Mouse (Mus musculus) heart, postnatal 0 days (tissue): Measurements from ENCODE around the gene Zeb2. TPM values are rescaled to one million over a fixed set of nuclear protein-coding genes. Genes with fewer than 3 reads are reported as not detected.

Source experiments
- ATAC-seq: fragments of 200-750 bp; cut with Nextera tagmentation; 2 replicates; pipeline ENCODE4 v1.8.0; 2017; ENCODE audit warnings: low read depth, moderate number of reproducible peaks, moderate library complexity; ENCODE audit not compliant: insufficient read depth
- DNase-seq: peaks from one replicate; pipeline ENCODE4 v3.0.0-alpha.2; 2016; ENCODE audit warnings: low spot score
- H3K27ac ChIP-seq: fragments of 300-500 bp; sonication (generic); 2 replicates; pipeline ENCODE4 v1.5.1; 2014; ENCODE audit warnings: low read depth, mild to moderate bottlenecking
- H3K27me3 ChIP-seq: fragments of 300-500 bp; sonication (generic); 2 replicates; pipeline ENCODE4 v1.6.1; 2014; ENCODE audit warnings: low read length, mixed read lengths; ENCODE audit not compliant: control insufficient read depth, insufficient read depth
- H3K36me3 ChIP-seq: fragments of 300-500 bp; sonication (generic); replicated peaks from 2 replicates; pipeline ENCODE4 v1.6.1; 2014; ENCODE audit warnings: low read length, mixed read lengths; ENCODE audit not compliant: control insufficient read depth, insufficient read depth
- H3K4me1 ChIP-seq: fragments of 300-500 bp; sonication (generic); 2 replicates; pipeline ENCODE4 v1.6.1; 2014; ENCODE audit warnings: antibody characterized with exemption; ENCODE audit not compliant: control insufficient read depth, insufficient read depth
- H3K4me2 ChIP-seq: fragments of 300-500 bp; sonication (generic); 2 replicates; pipeline ENCODE4 v1.6.1; 2014; ENCODE audit warnings: low read depth, mild to moderate bottlenecking, low read length, moderate library complexity
- H3K4me3 ChIP-seq: fragments of 300-500 bp; sonication (generic); 2 replicates; pipeline ENCODE4 v1.5.1; 2014; ENCODE audit warnings: low read depth, low read length
- H3K9ac ChIP-seq: fragments of 300-500 bp; sonication (generic); replicated peaks from 2 replicates; pipeline ENCODE4 v1.6.1; 2014; ENCODE audit warnings: low read depth, low read length, mixed read lengths
- H3K9me3 ChIP-seq: fragments of 300-500 bp; sonication (generic); replicated peaks from 2 replicates; pipeline ENCODE4 v1.6.1; 2016; ENCODE audit warnings: low read length; ENCODE audit not compliant: control insufficient read depth
- CTCF ChIP-seq: IDR thresholded peaks from 2 replicates; pipeline ENCODE4 v1.5.1; 2016; ENCODE audit warnings: antibody characterized with exemption, control low read depth, low read depth
- EP300 ChIP-seq: IDR thresholded peaks from 2 replicates; pipeline ENCODE4 v1.6.1; 2016; ENCODE audit warnings: antibody characterized with exemption, low read depth
- WGBS: fragments of 180-500 bp; shearing (Covaris S2); extraction: QIAGEN DNeasy Blood & Tissue Kit; methylation state at CpG from one replicate; pipeline ENCODE4 v1.1.7; 2014; 5-methylcytosine and 5-hydroxymethylcytosine counted together
- polyA plus RNA-seq: library from polyadenylated mRNA; unstranded; fragments of >200 nt; fragmentation: Nextera tagmentation; extraction: Ambion mirVana; gene quantifications from 2 replicates; pipeline ENCODE4 v1.2.1, GENCODE M21; 2015
- total RNA-seq: library from RNA; depleted of rRNA; stranded (reverse); fragments of >200 nt; gene quantifications from 2 replicates; pipeline ENCODE4 v1.2.3, GENCODE M21; 2014; ENCODE audit warnings: low replicate concordance

Zeb2 gene
- total and polyA plus RNA-seq, 2 experiments from 2014 or later: 13.4 to 41.2 TPM

DNA sequence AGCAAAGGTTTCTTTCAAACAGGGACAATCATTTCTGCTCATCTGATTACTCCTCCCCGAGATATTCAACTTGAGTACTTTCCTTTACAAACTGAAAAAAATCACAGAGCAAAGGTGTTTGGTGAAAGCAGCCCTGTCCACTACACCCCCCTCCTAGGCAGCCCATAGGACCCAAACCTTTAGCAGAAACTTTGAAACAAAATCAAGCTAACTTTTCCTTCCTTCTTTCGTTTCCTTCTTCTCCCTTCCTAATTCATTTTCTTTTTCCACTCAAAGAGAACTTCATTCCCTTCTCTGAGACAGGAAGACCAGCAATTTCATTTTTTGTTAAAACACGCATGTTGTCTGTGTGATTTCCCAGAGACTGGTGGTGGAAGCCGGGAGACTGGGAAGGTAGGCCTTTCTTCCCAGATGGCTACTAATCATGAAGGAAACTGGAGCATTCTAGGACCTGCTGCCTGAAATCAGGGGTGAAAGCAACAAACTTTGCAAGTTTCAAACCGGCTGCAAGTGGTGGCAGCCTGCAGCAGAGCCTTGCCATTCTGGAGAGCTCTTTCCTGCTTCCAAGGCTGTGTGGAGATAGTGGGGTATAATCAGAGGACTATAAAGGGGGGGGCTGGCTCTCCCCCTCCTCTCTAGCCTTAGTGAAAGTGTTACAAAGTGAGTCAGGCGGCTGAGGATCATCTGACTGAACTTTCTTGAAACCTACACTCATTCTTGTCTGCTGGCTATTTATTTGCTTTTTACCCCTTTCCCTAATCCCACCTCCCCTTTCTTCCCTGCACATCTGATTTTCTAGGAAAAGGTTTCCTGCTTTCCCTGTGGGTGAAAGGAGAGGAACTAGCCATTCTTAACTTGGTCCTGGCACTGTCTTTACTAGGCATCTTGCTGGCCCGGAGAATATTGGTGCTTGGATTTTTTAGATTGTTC, 11.0 kb downstream of the Zeb2 start:
- Histone ChIP-seq H3K36me3 (no peaks in the 10 kb centered on the region), H3K9me3 (no peaks in the 10 kb centered on the region), H3K9ac (peak overlapping the region; percentile 51; the same call in 1 of the 2 replicates), H3K27me3 (no peaks in the 10 kb centered on the region), H3K4me3 (peak overlapping the region; percentile 9), H3K27ac (peak overlapping the region; percentile 67), H3K4me1 (peaks cover 45% of the 10 kb centered on the region), H3K4me2 (peak overlapping the region; percentile 80)
- 35% methylated on average over 7 of the region's 7 CpGs for WGBS
- DNase-seq (no peak), ATAC-seq (no peak)
- TF ChIP-seq EP300 (no peak), CTCF (no peak)

GRCm38 (mm10) chr2:45105281-45105721, 11.9 kb downstream of the Zeb2 start:
- H3K36me3 ChIP-seq: no peaks in the 10 kb centered on the region
- peak overlapping the region; percentile 67; the same call in 1 of the 2 replicates for H3K27ac ChIP-seq
- no peak overlapping the region for H3K9ac ChIP-seq
- H3K9me3 ChIP-seq: no peaks in the 10 kb centered on the region
- TF ChIP-seq CTCF (no peak), EP300 (no peak)
- ATAC-seq (no peak), DNase-seq (no peak)
- WGBS: 59% methylated on average over 6 of the region's 6 CpGs
- peak overlapping the region; percentile 80; the same call in 1 of the 2 replicates for H3K4me2 ChIP-seq
- no peaks in the 10 kb centered on the region for H3K27me3 ChIP-seq
- no peak overlapping the region for H3K4me3 ChIP-seq
- H3K4me1 ChIP-seq: peaks cover 53% of the 10 kb centered on the region

- Histone ChIP-seq H3K27ac (peak overlapping the region; percentile 67), H3K4me3 (no peak overlapping the region), H3K36me3 (no peaks in the 10 kb centered on the region), H3K9ac (no peak overlapping the region), H3K4me1 (peaks cover 59% of the 10 kb centered on the region), H3K9me3 (no peaks in the 10 kb centered on the region), H3K27me3 (no peaks in the 10 kb centered on the region), H3K4me2 (peak overlapping the region; percentile 80)
- no peak for ATAC-seq
- no peak for DNase-seq
- no peak for TF ChIP-seq CTCF
- no peak for TF ChIP-seq EP300
- WGBS: 41% methylated on average over 7 of the region's 7 CpGs
Measured at GRCm38 (mm10) chr2:45104511-45105055, 12.6 kb downstream of the Zeb2 start.

GRCm38 (mm10) chr2:45104066-45104465, 13.1 kb downstream of the Zeb2 start:
- Histone ChIP-seq H3K27me3 (no peaks in the 10 kb centered on the region), H3K4me1 (peaks cover 62% of the 10 kb centered on the region), H3K27ac (0 out of 2 replicates have a peak overlapping the region, but pooled peaks have one; percentile 67), H3K9me3 (no peaks in the 10 kb centered on the region), H3K36me3 (no peaks in the 10 kb centered on the region), H3K4me3 (no peak overlapping the region), H3K4me2 (peak overlapping the region; percentile 80), H3K9ac (no peak overlapping the region)
- ATAC-seq: no peak
- WGBS: 31% methylated on average over 4 of the region's 4 CpGs
- TF ChIP-seq CTCF: no peak
- TF ChIP-seq EP300: no peak
- no peak for DNase-seq

DNA sequence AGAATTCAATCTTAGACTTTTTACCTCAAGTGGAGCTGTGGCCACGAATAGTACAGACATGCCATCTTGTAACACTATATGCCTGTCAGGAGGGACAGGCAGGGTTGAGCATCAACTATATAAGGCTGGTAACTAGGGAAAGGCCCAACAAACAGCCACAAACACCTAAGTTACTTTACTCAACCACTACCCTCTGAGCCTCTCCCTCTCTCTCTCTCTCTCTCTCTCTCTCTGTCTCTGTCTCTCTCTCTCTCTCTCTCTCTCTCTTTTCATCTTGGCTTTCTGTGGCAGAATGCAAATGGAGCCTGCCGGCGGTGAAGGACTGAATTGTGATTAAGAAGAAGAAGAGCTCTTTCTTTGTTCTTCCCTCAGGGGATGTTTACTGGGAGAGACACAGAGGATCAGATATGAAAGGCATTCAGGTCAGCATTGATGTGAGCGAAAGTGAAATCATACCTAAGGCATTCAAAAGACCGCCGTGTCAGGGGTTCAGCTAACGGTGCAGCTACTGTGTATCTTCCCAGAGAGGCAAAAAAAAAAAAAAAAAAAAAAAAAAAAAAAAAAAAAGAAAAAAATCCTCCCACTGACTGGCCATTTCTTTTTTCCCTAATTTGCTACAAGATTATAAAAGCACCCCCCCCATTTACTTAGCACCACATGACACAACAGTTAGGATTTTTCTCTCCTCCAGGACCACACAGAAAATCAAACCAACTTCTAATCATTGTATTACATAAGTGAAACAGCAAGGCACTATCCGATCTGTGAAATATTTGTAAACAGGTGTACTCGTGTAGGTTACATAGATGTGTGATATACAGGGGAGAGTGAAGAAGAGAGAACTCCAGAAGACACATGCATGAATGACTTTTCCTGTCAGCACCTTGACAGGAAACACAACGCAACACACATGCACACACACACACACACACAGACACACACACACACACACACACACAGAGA, 13.9 kb downstream of the Zeb2 start:
- H3K4me1 ChIP-seq: peaks cover 67% of the 10 kb centered on the region

More for the DNA sequence above, 13.9 kb downstream of the Zeb2 start:
- TF ChIP-seq CTCF: no peak
- TF ChIP-seq EP300: no peak
- no peaks in the 10 kb centered on the region for H3K27me3 ChIP-seq
- H3K9ac ChIP-seq: 0 out of 2 replicates have a peak overlapping the region, but pooled peaks have one; percentile 30
- 23% methylated on average over 10 of the region's 10 CpGs for WGBS
- peak overlapping the region; percentile 74 for H3K27ac ChIP-seq
- H3K36me3 ChIP-seq: no peaks in the 10 kb centered on the region
- peak overlapping the region; percentile 45 for H3K4me2 ChIP-seq
- H3K4me3 ChIP-seq: peak overlapping the region; percentile 19; the same call in 1 of the 2 replicates
- H3K9me3 ChIP-seq: no peaks in the 10 kb centered on the region
- DNase-seq (no peak), ATAC-seq (peak; percentile 57; the same call in 1 of the 2 replicates)
